Mouse (Mus musculus): Measurements from ENCODE around the gene 4933434E20Rik. TPM values are rescaled to one million over a fixed set of nuclear protein-coding genes. Genes with fewer than 3 reads are reported as not detected.

4933434E20Rik gene
- 10 to 100 TPM; 60.6 to 67.1 TPM for total RNA-seq (2021)
- long read RNA-seq, experiment 1, transcript 4933434E20Rik-206 (7 exons, 2,510 nt), result major isoform, 47 of 57 reads
- long read RNA-seq, experiment 1, partial matches to known transcripts, result 0 of 57 reads
- long read RNA-seq, experiment 1, other reads (novel, unspliced or antisense), result 6 of 57 reads
- long read RNA-seq, experiment 2, transcript 4933434E20Rik-206 (7 exons, 2,510 nt), result major isoform, 30 of 40 reads
- long read RNA-seq, experiment 2, partial matches to known transcripts, result 0 of 40 reads
- long read RNA-seq, experiment 2, other reads (novel, unspliced or antisense), result 8 of 40 reads

DNA sequence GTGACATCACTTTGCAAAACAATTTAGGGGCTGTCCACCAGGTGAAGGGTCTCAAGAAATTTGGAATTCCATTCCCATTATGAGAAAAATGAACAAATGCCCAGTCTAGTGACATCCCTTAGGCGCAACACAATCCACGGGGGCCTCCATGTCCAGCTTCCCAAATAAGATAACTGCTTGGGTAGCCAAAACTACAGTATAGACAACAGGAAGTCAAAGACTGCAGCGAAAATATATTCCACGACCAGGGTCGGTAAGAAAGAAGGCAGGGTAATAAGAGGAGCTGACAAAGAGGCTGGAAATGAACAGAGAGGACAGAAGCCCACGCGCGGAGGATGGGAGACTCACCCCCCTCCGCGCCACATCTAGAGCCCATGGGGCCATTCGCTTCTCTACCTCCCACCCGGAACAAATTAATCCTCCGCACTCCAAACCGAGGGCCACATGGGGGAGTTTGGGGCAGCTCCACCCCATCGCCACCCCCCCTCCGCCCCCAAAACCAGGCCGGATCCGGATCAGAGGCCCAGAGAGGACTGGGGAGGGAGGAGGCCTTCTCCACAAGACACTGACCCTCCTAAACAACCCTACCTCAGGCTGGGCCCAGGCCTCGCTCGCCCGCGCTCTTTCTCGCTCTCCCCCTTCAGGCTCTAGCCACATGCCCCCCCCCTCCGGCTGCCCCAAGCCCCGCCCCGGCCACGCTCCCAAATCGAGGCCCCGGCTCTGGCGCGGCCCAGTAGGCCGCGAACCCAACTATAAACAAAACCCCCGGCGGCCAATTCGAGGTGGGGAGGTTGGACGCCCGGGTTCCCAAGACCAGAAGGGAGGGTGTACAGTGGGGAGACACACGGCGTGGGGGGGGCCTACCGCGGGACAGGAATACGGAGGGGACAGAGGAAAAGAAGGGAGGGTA is at the start of gene 4933434E20Rik:
Gene 4933434E20Rik (plus strand): TSS at position 196 of the 910 bp plus-strand sequence.
- intact Hi-C loops (cut with DNase I), result loop anchor here (2.0 kb wide), 1 partner anchor 27 kb away; no protein-coding TSS in a partner anchor
- DNase-seq, result peak; percentile 62 to 66

GRCm38 (mm10) chr3:90004091-90004796 is 47.2 kb upstream of the 4933434E20Rik start:
- DNase-seq, result no peak
- intact Hi-C loops (cut with DNase I), result no loop called here

DNA sequence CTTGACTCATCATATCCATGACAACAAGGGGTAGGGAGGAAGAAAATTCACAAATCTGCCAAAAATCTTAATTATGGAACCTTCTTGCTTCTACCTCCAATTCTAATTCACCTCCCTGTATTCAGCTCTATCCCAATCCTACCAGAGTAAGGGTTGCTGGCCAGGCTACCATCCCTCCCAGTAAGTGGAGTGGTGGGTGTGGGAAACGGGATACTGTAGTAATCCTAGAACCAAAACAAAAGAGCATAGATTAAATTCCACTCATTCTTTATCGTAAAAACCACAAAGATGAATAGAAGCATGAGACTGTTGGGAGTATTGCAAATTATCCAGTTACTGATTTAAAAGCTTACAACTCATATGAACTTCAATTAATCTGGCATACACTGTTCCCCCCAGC is 41.1 kb upstream of the 4933434E20Rik start:
- intact Hi-C loops (cut with DNase I), result no loop called here
- no peak for DNase-seq

- no peak for DNase-seq
- intact Hi-C loops (cut with DNase I), result no loop called here
These were observed 34.8 kb upstream of the 4933434E20Rik start for GRCm38 (mm10) chr3:90016626-90017025.

DNA sequence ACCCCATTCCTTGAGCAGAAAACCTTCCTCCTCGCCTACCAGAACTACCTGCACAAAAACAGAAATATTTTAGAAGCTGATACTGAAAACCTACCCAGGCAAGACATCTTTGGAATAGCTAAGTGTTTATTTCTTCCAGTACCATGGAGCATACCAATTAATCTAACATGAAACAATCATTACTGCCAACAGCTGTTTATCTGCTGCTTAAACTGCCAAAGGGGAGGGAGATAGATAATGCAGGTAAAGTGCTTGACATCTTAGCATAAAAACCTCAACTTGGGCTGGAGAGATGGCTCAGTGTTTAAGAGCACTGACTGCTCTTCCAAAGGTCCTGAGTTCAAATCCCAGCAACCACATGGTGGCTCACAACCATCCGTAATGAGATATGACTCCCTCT is 16.8 kb upstream of the 4933434E20Rik start:
- intact Hi-C loops (cut with DNase I), result loop anchor here (5.0 kb wide), 1 partner anchor 957 kb away; no protein-coding TSS in a partner anchor
- DNase-seq, result no peak

- intact Hi-C loops (cut with DNase I), result no loop called here
- DNase-seq, result no peak
These were observed 15.2 kb upstream of the 4933434E20Rik start for GRCm38 (mm10) chr3:90036263-90036662.

DNA sequence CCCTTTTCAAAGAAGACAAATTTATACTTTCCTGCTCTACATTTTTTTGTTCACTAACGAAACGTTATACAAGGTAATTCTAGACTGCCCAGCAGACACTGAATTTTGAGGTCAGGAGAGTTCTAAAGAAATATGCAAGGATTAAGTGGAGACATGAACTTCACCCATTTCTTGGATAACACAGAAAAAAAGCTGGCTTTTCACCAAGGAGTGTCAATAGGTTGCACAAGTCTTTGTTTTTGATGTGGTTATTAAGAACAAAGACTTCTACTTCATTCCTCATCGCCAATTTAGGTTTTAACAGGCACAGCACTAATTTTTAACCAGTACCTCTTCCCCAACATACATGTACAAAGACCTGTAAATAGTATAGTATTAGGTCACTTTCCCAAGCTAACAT is 1.7 kb upstream of the 4933434E20Rik start:
- intact Hi-C loops (cut with DNase I), result no loop called here
- DNase-seq, result no peak

DNA sequence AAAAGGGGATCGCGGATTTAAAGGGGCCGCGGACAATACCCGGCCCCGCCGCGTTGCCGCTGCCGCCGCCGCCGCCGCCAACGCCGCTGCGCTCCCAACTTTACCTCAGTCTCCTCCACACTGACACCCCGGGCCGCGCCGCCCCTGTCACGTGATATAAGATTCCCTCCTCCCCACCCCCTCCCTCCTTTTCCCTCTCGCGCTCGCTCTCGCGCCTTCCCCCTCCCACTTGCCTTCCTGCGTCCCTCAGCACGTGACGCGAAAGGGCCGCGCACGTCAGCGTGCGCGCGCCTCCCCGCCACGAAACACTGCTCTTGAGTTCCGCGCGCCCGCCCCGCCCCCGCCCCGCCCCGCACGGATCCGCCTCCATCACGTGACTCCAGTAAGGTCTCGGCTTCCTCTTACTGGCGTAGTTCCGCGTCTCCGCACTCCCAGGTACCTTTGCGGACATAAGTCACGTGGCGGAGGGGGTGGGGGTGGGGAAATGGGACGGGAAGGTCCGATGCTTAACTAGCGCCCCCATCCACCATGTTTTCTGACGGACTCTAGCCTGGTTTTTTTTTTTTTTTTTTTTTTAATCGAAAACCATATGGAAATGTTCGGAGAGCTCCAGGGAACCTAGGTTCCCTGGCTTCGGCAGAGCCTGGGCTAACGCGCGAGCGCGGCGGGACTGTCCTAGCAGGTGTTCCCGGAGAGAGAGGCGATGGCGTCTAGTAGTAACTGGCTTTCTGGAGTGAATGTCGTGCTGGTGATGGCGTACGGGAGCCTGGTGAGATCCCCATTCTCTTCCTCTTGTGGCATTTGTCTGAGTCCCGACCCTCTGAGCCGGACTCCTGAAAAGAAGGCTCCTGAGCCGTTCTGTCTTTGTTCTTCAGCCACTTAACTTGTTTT is 1.2 kb downstream of the 4933434E20Rik start, which contains the start of gene Ubap2l:
Gene Ubap2l (minus strand): TSS at position 278 of the 891 bp plus-strand sequence.
- peak; percentile 93 to 94 for DNase-seq
- intact Hi-C loops (cut with DNase I), result loop anchor here (2.0 kb wide), 1 partner anchor 26 kb away; no protein-coding TSS in a partner anchor

GRCm38 (mm10) chr3:90061549-90061948 is 10.1 kb downstream of the 4933434E20Rik start:
- intact Hi-C loops (cut with DNase I), result no loop called here
- no peak for DNase-seq

DNA sequence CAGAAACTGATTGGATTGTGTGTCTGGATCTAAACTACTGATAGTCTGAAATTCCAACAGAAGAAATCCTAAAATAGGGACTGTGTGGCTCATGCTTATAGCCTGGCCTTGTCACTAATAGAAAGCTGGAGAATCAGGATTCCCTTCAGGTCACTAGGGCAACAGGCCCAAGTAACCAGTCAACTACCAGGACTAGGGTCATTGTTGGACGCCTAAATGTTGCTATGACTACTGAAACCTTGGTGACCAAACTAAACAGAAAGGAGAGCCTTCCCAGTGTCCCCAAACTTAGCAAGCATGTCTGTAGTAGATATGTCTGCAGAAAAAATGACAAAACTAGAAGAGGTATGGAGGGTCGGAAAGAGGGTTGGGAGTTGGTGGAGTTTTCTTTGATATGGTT is 11.1 kb downstream of the 4933434E20Rik start:
- intact Hi-C loops (cut with DNase I), result no loop called here
- DNase-seq, result no peak

DNA sequence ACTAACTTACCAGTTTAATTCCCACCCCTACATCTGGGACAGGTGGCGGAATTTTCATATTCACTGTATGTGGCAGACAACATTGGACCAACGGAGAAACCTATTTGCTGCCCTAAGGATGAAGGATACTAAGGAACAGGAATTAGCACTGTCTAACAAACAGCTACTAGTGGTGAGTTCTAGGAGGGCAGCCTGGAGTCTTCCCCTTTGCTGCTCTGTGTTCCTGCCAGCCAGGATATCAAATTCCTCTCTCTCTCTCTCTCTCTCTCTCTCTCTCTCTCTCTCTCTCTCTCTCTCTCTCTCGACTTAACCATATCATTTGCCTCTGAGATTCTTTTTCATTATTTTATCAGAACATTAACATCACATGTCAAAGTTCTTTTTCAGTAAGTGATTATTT is 12.9 kb downstream of the 4933434E20Rik start:
- no peak for DNase-seq
- intact Hi-C loops (cut with DNase I), result no loop called here

GRCm38 (mm10) chr3:90065553-90065952 is 14.1 kb downstream of the 4933434E20Rik start:
- peak; percentile 29 to 62 for DNase-seq
- intact Hi-C loops (cut with DNase I), result no loop called here

GRCm38 (mm10) chr3:90067851-90068250 is 16.4 kb downstream of the 4933434E20Rik start:
- intact Hi-C loops (cut with DNase I), result no loop called here
- DNase-seq, result no peak

- DNase-seq, result no peak
- intact Hi-C loops (cut with DNase I), result loop anchor here (10.0 kb wide), 1 partner anchor 205 kb away; no protein-coding TSS in a partner anchor
These were observed 18.3 kb downstream of the 4933434E20Rik start for GRCm38 (mm10) chr3:90069688-90070087.

DNA sequence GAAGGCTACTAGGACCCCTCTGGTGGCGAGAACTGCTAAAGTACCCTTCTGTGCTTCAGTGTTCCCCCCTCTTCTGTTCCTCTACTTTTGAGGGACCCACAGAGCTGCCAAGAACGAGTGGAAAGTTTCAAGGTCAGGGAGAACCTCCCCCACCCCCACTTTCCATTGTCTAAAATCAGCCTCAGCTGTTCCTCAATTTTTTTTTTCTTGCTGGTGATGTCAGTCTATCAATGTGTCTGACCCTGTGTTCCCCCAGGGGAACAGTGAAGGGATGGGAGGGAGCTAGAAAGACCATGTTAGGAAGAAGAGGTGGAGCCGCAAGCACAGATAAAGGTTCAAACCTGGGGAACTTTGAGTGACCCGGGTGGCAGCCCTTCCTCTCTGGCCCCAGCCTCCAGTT is 20.9 kb downstream of the 4933434E20Rik start, which contains the start of gene Tpm3:
Gene Tpm3 (plus strand): TSS at position 356 of the 400 bp plus-strand sequence.
- intact Hi-C loops (cut with DNase I), result loop anchor here (10.0 kb wide), 1 partner anchor 207 kb away; no protein-coding TSS in a partner anchor

GRCm38 (mm10) chr3:90076921-90077716 is 25.7 kb downstream of the 4933434E20Rik start:
- intact Hi-C loops (cut with DNase I), result loop anchor here (5.0 to 10.0 kb wide), 2 partner anchors 212 to 300 kb away; no protein-coding TSS in a partner anchor
- peak; percentile 81 to 89 for DNase-seq

More for the DNA sequence above, 20.9 kb downstream of the 4933434E20Rik start, which contains the start of gene Tpm3:
- DNase-seq, result no peak

DNA sequence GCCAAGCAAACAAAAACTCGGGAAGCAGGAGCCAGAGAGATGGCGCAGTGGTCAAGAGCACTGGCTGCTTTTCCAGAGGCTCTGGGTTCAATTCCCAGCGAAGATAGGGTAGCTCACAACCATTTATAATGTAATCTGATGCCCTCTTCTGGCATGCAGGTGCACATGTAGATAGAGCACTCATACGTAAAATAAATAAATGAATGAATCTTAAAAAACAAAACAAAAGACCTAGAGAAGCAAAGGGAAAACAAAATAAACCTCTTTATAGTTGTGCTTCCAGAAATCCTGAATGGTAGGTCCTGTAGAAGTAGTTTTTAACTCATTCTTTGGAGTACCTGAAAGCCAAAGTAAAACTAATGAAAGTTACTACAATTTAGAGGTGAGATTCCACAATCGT is 26.8 kb downstream of the 4933434E20Rik start:
- intact Hi-C loops (cut with DNase I), result loop anchor here (2.0 to 10.0 kb wide), 4 partner anchors 25 to 301 kb away; partner anchors contain the start of gene Ubap2l
- DNase-seq, result no peak

- DNase-seq, result peak; percentile 93
- intact Hi-C loops (cut with DNase I), result loop anchor here (2.0 to 10.0 kb wide), 4 partner anchors 26 to 302 kb away; partner anchors contain the start of gene Ubap2l
These were observed 27.8 kb downstream of the 4933434E20Rik start for GRCm38 (mm10) chr3:90079133-90079762.

Data from heart, postnatal 14 days (tissue).